Mouse (Mus musculus): ENCODE measurements at regions not wholly inside any gene's neighbourhood (a gene's known extent, or its start where the extent isn't known, plus 50 kb on each side); places are given as distances from the start of the nearest gene placed in this dataset.

DNA sequence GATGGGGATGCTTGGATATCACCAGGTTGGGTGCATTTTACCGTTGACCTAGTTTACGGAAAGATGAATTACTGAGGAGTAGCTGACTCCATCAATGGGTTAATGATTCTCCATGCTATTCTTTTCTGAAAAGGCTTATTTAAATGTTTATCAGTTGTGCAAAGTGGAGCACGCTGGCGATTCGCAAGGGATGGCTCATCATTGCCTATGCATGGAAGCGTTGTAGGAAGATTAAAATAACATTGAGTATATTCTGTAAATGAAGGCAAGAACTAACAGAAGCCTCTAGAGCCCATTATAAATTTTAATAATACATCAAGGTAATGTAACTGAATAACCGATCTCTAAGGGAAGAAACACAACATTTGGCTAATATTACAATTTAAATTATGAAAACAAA lies 301.6 kb upstream of the Irx1 start:
- ATAC-seq: no peak
- H3K4me2 ChIP-seq (ENCODE audit: low read depth, low read length): no peak overlapping the region
- H3K9ac ChIP-seq (replicated peaks; ENCODE audit: low read length): no peak overlapping the region
- H3K4me1 ChIP-seq (ENCODE audit: insufficient read depth, low read length): no peaks in the 10 kb centered on the region
- 51% methylated on average over 7 of the region's 7 CpGs for WGBS
- no peak overlapping the region for H3K27ac ChIP-seq
- TF ChIP-seq CTCF (IDR thresholded peaks at IDR 0.05; ENCODE audit: low read depth): no peak
- no peak for DNase-seq (ENCODE audit: low spot score)
- H3K27me3 ChIP-seq (ENCODE audit: insufficient read depth, low read length): peaks cover 5% of the 10 kb centered on the region; the same call in 1 of the 2 replicates
- no peaks in the 10 kb centered on the region for H3K9me3 ChIP-seq (ENCODE audit: low read length)
- H3K4me3 ChIP-seq (ENCODE audit: low read length): no peak overlapping the region
- no peaks in the 10 kb centered on the region for H3K36me3 ChIP-seq (ENCODE audit: insufficient read depth, low read length)

DNA sequence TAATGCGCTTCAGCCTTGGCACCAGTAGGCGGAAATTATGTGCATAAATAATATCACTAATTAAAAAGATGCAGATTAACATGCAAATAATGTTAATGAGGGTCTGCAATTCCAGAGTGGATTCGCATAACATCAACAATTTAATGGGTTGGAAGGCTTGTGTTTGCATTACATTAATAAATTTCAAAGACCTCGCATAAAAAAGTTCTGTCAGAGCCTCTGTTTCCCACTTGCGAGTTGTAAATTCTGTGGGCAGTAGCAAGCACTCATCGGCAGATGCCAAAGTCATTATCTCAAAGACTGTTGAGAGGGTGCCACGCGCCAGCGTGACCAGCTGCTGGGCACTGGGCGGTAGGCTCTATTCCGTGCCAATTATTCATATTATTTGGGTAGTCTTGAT lies 302.1 kb upstream of the Irx1 start:
- ATAC-seq (peak; percentile 48; the same call in 1 of the 2 replicates), DNase-seq (ENCODE audit: low spot score) (peak; percentile 52)
- no peaks in the 10 kb centered on the region for H3K4me1 ChIP-seq (ENCODE audit: insufficient read depth, low read length)
- H3K9ac ChIP-seq (replicated peaks; ENCODE audit: low read length): no peak overlapping the region
- 31% methylated on average over 11 of the region's 11 CpGs for WGBS
- peaks cover 5% of the 10 kb centered on the region; the same call in 1 of the 2 replicates for H3K27me3 ChIP-seq (ENCODE audit: insufficient read depth, low read length)
- no peak for TF ChIP-seq CTCF (IDR thresholded peaks at IDR 0.05; ENCODE audit: low read depth)
- H3K27ac ChIP-seq: no peak overlapping the region
- no peak overlapping the region for H3K4me3 ChIP-seq (ENCODE audit: low read length)
- H3K4me2 ChIP-seq (ENCODE audit: low read depth, low read length): no peak overlapping the region
- H3K36me3 ChIP-seq (ENCODE audit: insufficient read depth, low read length): no peaks in the 10 kb centered on the region
- no peaks in the 10 kb centered on the region for H3K9me3 ChIP-seq (ENCODE audit: low read length)

DNA sequence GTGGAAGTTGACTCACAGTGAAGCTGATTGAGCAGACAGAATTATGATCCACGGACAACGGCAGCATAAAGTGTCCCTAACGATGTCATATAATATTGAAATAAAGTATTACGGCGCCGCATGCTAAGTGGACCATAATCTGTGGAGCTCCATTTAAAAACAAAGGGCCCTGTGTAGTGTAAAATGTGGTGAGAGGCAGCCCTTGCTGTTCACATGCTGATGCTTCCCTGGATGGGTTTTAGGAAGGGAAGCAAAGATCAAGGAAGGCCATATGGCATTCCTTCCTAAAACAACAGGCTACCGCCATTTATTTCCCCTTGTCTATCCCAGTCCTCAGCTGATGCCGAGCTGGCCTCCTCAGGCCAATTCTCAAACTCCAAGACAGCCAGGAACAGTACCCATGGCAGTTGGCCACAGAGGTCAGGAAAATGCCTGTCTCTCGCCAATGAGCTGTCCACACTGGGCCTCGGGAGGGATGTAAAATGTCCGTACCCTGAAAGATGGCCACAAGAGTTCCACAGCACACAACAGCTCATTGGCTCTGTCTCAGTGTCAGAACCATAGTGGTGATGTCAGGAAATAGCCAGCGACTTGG lies 302.7 kb upstream of the Irx1 start:
- peak; percentile 65 for DNase-seq (ENCODE audit: low spot score)
- 49% methylated on average over 12 of the region's 12 CpGs for WGBS
- ATAC-seq: peak; percentile 80

DNA sequence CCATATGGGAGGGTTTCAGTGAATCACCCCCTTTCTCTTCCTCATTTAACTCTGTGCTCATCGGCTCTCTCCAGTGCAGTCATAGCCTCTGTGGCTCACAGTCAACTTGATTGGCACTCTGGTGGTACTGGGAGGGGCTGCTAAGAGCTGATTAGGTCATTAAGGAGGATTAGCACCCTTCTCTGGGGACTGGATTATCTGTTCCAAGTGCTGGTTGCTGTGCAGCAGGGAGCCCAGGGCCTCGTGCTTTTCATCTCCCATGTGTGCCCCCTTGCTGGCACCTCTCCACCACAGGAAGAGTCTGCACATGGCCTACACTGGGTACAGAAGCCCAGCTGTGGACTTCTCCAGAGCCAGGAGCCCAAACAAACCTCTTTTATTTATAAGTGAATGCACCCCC lies 316.8 kb upstream of the Irx1 start:
- WGBS: 27% methylated on average over 2 of the region's 2 CpGs
- Histone ChIP-seq H3K36me3 (ENCODE audit: insufficient read depth, low read length) (no peaks in the 10 kb centered on the region), H3K27me3 (ENCODE audit: insufficient read depth, low read length) (no peaks in the 10 kb centered on the region), H3K4me1 (ENCODE audit: insufficient read depth, low read length) (no peaks in the 10 kb centered on the region), H3K4me2 (ENCODE audit: low read depth, low read length) (no peak overlapping the region), H3K4me3 (ENCODE audit: low read length) (no peak overlapping the region), H3K9ac (replicated peaks; ENCODE audit: low read length) (no peak overlapping the region), H3K9me3 (ENCODE audit: low read length) (no peaks in the 10 kb centered on the region), H3K27ac (no peak overlapping the region)
- TF ChIP-seq CTCF (IDR thresholded peaks at IDR 0.05; ENCODE audit: low read depth): no peak
- peak; percentile 23 for DNase-seq (ENCODE audit: low spot score)
- ATAC-seq: no peak

More for the DNA sequence above, 302.7 kb upstream of the Irx1 start:
- no peaks in the 10 kb centered on the region for H3K36me3 ChIP-seq (ENCODE audit: insufficient read depth, low read length)
- no peak overlapping the region for H3K9ac ChIP-seq (replicated peaks; ENCODE audit: low read length)
- no peak for TF ChIP-seq CTCF (IDR thresholded peaks at IDR 0.05; ENCODE audit: low read depth)
- H3K27ac ChIP-seq: no peak overlapping the region
- H3K4me2 ChIP-seq (ENCODE audit: low read depth, low read length): no peak overlapping the region
- no peaks in the 10 kb centered on the region for H3K9me3 ChIP-seq (ENCODE audit: low read length)
- peaks cover 5% of the 10 kb centered on the region; the same call in 1 of the 2 replicates for H3K27me3 ChIP-seq (ENCODE audit: insufficient read depth, low read length)
- no peaks in the 10 kb centered on the region for H3K4me1 ChIP-seq (ENCODE audit: insufficient read depth, low read length)
- no peak overlapping the region for H3K4me3 ChIP-seq (ENCODE audit: low read length)

DNA sequence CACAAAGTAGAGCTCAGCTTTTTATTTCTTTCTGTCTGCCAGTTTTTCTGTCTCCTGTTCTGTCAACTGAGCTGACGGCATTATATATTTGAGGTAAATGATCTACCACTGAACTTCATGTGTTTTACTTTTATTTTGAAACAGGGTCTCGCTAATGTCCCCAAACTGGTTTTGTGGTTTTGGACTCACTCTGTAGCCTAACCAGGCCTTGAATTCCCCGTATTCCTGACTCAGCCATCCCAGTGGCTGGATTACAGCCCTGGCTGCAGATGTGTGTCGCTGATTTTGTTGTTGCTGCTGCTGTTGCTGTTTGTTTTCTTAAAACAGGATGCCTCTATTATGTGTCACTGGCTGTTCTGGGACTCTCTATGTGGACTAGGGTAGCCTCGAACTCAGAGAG lies 317.3 kb upstream of the Irx1 start:
- no peak for TF ChIP-seq CTCF (IDR thresholded peaks at IDR 0.05; ENCODE audit: low read depth)
- Histone ChIP-seq H3K27ac (no peak overlapping the region), H3K36me3 (ENCODE audit: insufficient read depth, low read length) (no peaks in the 10 kb centered on the region), H3K27me3 (ENCODE audit: insufficient read depth, low read length) (no peaks in the 10 kb centered on the region), H3K4me1 (ENCODE audit: insufficient read depth, low read length) (no peaks in the 10 kb centered on the region), H3K4me2 (ENCODE audit: low read depth, low read length) (no peak overlapping the region), H3K9ac (replicated peaks; ENCODE audit: low read length) (no peak overlapping the region), H3K4me3 (ENCODE audit: low read length) (no peak overlapping the region), H3K9me3 (ENCODE audit: low read length) (no peaks in the 10 kb centered on the region)
- no peak for ATAC-seq
- 89% methylated on average over 5 of the region's 5 CpGs for WGBS
- no peak for DNase-seq (ENCODE audit: low spot score)

DNA sequence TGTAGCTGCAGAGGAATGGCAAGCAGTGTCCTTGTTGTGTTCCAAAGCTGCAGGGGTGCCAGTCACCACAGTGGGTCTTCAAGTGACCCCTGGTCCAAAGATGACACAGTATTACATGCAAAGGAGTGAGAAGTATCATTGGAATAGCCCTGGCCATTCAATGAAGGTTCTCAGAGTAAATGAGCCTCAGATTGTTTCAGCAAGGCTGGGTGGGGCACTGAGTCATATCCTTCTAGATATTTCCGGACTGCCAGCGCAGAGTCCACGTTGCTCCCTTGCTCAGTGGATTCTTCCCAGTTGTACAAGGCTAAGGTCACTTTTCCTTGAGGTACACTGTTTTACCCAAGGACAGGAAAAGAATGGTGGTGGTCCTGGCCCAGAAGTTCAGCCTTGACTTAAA lies 319.2 kb upstream of the Irx1 start:
- WGBS: 98% methylated on average over 3 of the region's 3 CpGs
- no peak overlapping the region for H3K4me3 ChIP-seq (ENCODE audit: low read length)
- DNase-seq (ENCODE audit: low spot score) (no peak), ATAC-seq (no peak)
- no peaks in the 10 kb centered on the region for H3K27me3 ChIP-seq (ENCODE audit: insufficient read depth, low read length)
- no peaks in the 10 kb centered on the region for H3K9me3 ChIP-seq (ENCODE audit: low read length)
- no peak overlapping the region for H3K9ac ChIP-seq (replicated peaks; ENCODE audit: low read length)
- no peaks in the 10 kb centered on the region for H3K36me3 ChIP-seq (ENCODE audit: insufficient read depth, low read length)
- no peak overlapping the region for H3K4me2 ChIP-seq (ENCODE audit: low read depth, low read length)
- no peak overlapping the region for H3K27ac ChIP-seq
- no peak for TF ChIP-seq CTCF (IDR thresholded peaks at IDR 0.05; ENCODE audit: low read depth)
- no peaks in the 10 kb centered on the region for H3K4me1 ChIP-seq (ENCODE audit: insufficient read depth, low read length)

DNA sequence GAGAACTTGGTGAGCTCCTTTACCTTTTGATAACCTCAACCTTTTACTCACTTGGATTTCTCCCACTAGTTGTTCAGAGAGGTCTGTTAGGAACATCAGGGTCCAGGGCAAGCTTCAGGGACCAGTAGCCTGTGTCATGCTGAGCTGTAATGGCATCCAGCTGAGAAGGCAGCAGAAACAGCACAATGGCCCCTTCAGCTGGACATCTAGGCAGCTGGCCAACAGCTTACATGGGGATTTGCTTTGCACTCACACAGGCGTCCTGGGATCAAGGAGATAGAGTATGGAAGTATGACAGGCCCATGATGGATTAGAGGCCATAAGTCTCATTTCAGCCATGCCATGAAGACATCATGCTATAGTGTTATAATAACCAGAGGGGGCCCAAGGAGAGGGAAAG lies 320.2 kb upstream of the Irx1 start:
- no peak overlapping the region for H3K4me3 ChIP-seq (ENCODE audit: low read length)
- DNase-seq (ENCODE audit: low spot score) (no peak), ATAC-seq (no peak)
- no peaks in the 10 kb centered on the region for H3K9me3 ChIP-seq (ENCODE audit: low read length)
- 34% methylated on average over 1 of the region's 1 CpGs for WGBS
- no peaks in the 10 kb centered on the region; the same call in 1 of the 2 replicates for H3K27me3 ChIP-seq (ENCODE audit: insufficient read depth, low read length)
- H3K9ac ChIP-seq (replicated peaks; ENCODE audit: low read length): no peak overlapping the region
- no peak overlapping the region for H3K27ac ChIP-seq
- H3K4me2 ChIP-seq (ENCODE audit: low read depth, low read length): no peak overlapping the region
- TF ChIP-seq CTCF (IDR thresholded peaks at IDR 0.05; ENCODE audit: low read depth): no peak
- no peaks in the 10 kb centered on the region for H3K36me3 ChIP-seq (ENCODE audit: insufficient read depth, low read length)
- no peaks in the 10 kb centered on the region for H3K4me1 ChIP-seq (ENCODE audit: insufficient read depth, low read length)
